Mouse (Mus musculus) CH12.LX (cell line): Measurements from ENCODE around the gene Celf2.

Experiments used
- CHD1 ChIP-seq: IDR thresholded peaks from 2 replicates; pipeline ENCODE4 v1.6.1; 2012; ENCODE audit warnings: low read depth, low read length, improper control_type of control experiment, inconsistent platforms
- CHD2 ChIP-seq: IDR thresholded peaks from 2 replicates; pipeline ENCODE4 v1.6.1; 2011; ENCODE audit warnings: low read length, improper control_type of control experiment
- CTCF ChIP-seq, 2 experiments: IDR thresholded peaks in 1 of 2; conservative IDR thresholded peaks in 1 of 2; 2 replicates each; pipeline ENCODE4 v1.5.1; 2011 to 2012; ENCODE audit warnings: low read depth in 2 of 2, low read length in 2 of 2, improper control_type of control experiment in 1 of 2, inconsistent platforms in 1 of 2, mild to moderate bottlenecking in 1 of 2, moderate library complexity in 1 of 2
- ELF1 ChIP-seq: IDR thresholded peaks from 2 replicates; pipeline ENCODE4 v1.6.1; 2014; ENCODE audit warnings: low read depth, mild to moderate bottlenecking, inconsistent platforms, low read length, improper control_type of control experiment
- EP300 ChIP-seq: IDR thresholded peaks from 2 replicates; pipeline ENCODE4 v1.6.1; 2011; ENCODE audit warnings: low read length, improper control_type of control experiment
- ETS1 ChIP-seq: conservative IDR thresholded peaks from 2 replicates; pipeline ENCODE4 v1.6.1; 2012; ENCODE audit warnings: low read depth, mild to moderate bottlenecking, inconsistent platforms, low read length, improper control_type of control experiment, moderate library complexity
- HCFC1 ChIP-seq: IDR thresholded peaks from 2 replicates; pipeline ENCODE4 v1.6.1; 2012; ENCODE audit warnings: low read depth, mild to moderate bottlenecking, inconsistent platforms, low read length, improper control_type of control experiment
- IRF4 ChIP-seq: IDR thresholded peaks from 2 replicates; pipeline ENCODE4 v1.6.1; 2014; ENCODE audit warnings: low read depth, mild to moderate bottlenecking, inconsistent platforms, low read length, improper control_type of control experiment
- JUND ChIP-seq: conservative IDR thresholded peaks from 2 replicates; pipeline ENCODE4 v1.6.1; 2011; ENCODE audit warnings: low read depth, low read length, improper control_type of control experiment
- MXI1 ChIP-seq: IDR thresholded peaks from 2 replicates; pipeline ENCODE4 v1.6.1; 2011; ENCODE audit warnings: mild to moderate bottlenecking, low read depth, low read length, improper control_type of control experiment
- POLR2A ChIP-seq: IDR thresholded peaks from 2 replicates; pipeline ENCODE4 v1.6.1; 2011; ENCODE audit warnings: low read depth, mild to moderate bottlenecking, improper control_type of control experiment, low read length
- TCF12 ChIP-seq: IDR thresholded peaks from 2 replicates; pipeline ENCODE4 v1.6.1; 2014; ENCODE audit warnings: low read depth, mild to moderate bottlenecking, inconsistent platforms, low read length, improper control_type of control experiment
- UBTF ChIP-seq: IDR thresholded peaks from 2 replicates; pipeline ENCODE4 v1.6.1; 2012; ENCODE audit warnings: low read depth, mild to moderate bottlenecking, inconsistent platforms, low read length, improper control_type of control experiment, moderate library complexity
- ZKSCAN1 ChIP-seq: IDR thresholded peaks from 2 replicates; pipeline ENCODE4 v1.6.1; 2012; ENCODE audit warnings: low read depth, inconsistent platforms, low read length, improper control_type of control experiment, borderline replicate concordance

- no peak for TF ChIP-seq TCF12
- no peak for TF ChIP-seq ELF1
- TF ChIP-seq CTCF (conservative IDR thresholded peaks at IDR 0.05 in 1 of 2, IDR thresholded peaks at IDR 0.05 in 1 of 2; ENCODE audit: low read depth in 2 of 2, low read length in 2 of 2) = no peak
- no peak for TF ChIP-seq HCFC1
- no peak for TF ChIP-seq IRF4
- TF ChIP-seq EP300 = no peak
- TF ChIP-seq ZKSCAN1 = no peak
- no peak for TF ChIP-seq ETS1
- no peak for TF ChIP-seq POLR2A
- no peak for TF ChIP-seq CHD2
- TF ChIP-seq UBTF = no peak
- TF ChIP-seq CHD1 = no peak
- no peak for TF ChIP-seq JUND
- TF ChIP-seq MXI1 = no peak
Observed at GRCm38 (mm10) chr2:6522411-6522810, 987.0 kb downstream of the Celf2 start.
